Mouse (Mus musculus): ENCODE data around the gene Bend6. TPM values are rescaled to one million over a fixed set of nuclear protein-coding genes. Genes with fewer than 3 reads are reported as not detected.

Bend6 gene
- total and polyA plus RNA-seq, 2 experiments from 2014 or later = 96.7 to 124 TPM

GRCm38 (mm10) chr1:33897426-33897825 is 10.2 kb downstream of the Bend6 start:
- no peak overlapping the region for H3K9ac ChIP-seq
- ATAC-seq (no peak), DNase-seq (no peak)
- H3K27me3 ChIP-seq (ENCODE audit: insufficient read depth, low read length) = no peaks in the 10 kb centered on the region
- no peaks in the 10 kb centered on the region for H3K9me3 ChIP-seq (ENCODE audit: low read length)
- H3K4me3 ChIP-seq (ENCODE audit: low read depth, low read length) = no peak overlapping the region
- H3K27ac ChIP-seq (ENCODE audit: low read depth, low read length) = no peak overlapping the region
- TF ChIP-seq CTCF (IDR thresholded peaks at IDR 0.05; ENCODE audit: low read depth) = no peak
- H3K36me3 ChIP-seq (ENCODE audit: insufficient read depth) = no peaks in the 10 kb centered on the region
- no peak overlapping the region for H3K4me2 ChIP-seq (ENCODE audit: low read depth)
- no peaks in the 10 kb centered on the region for H3K4me1 ChIP-seq (ENCODE audit: insufficient read depth)
- 84% methylated on average over 11 of the region's 11 CpGs for WGBS

GRCm38 (mm10) chr1:33896666-33897065 is 10.9 kb downstream of the Bend6 start:
- Histone ChIP-seq H3K4me2 (ENCODE audit: low read depth) (no peak overlapping the region), H3K9me3 (ENCODE audit: low read length) (no peaks in the 10 kb centered on the region), H3K27ac (ENCODE audit: low read depth, low read length) (no peak overlapping the region), H3K27me3 (ENCODE audit: insufficient read depth, low read length) (no peaks in the 10 kb centered on the region), H3K4me1 (ENCODE audit: insufficient read depth) (no peaks in the 10 kb centered on the region), H3K36me3 (ENCODE audit: insufficient read depth) (no peaks in the 10 kb centered on the region), H3K4me3 (ENCODE audit: low read depth, low read length) (no peak overlapping the region), H3K9ac (no peak overlapping the region)
- DNase-seq (no peak), ATAC-seq (no peak)
- TF ChIP-seq CTCF (IDR thresholded peaks at IDR 0.05; ENCODE audit: low read depth) = no peak
- WGBS = 82% methylated on average over 4 of the region's 4 CpGs

GRCm38 (mm10) chr1:33896116-33896515 is 11.5 kb downstream of the Bend6 start:
- DNase-seq (peak; percentile 29), ATAC-seq (peak; percentile 87)
- 49% methylated on average over 6 of the region's 6 CpGs for WGBS
- Histone ChIP-seq H3K4me3 (ENCODE audit: low read depth, low read length) (no peak overlapping the region), H3K9ac (no peak overlapping the region), H3K27ac (ENCODE audit: low read depth, low read length) (no peak overlapping the region), H3K27me3 (ENCODE audit: insufficient read depth, low read length) (no peaks in the 10 kb centered on the region), H3K4me1 (ENCODE audit: insufficient read depth) (no peaks in the 10 kb centered on the region), H3K9me3 (ENCODE audit: low read length) (no peaks in the 10 kb centered on the region), H3K36me3 (ENCODE audit: insufficient read depth) (no peaks in the 10 kb centered on the region), H3K4me2 (ENCODE audit: low read depth) (no peak overlapping the region)
- TF ChIP-seq CTCF (IDR thresholded peaks at IDR 0.05; ENCODE audit: low read depth) = no peak

DNA sequence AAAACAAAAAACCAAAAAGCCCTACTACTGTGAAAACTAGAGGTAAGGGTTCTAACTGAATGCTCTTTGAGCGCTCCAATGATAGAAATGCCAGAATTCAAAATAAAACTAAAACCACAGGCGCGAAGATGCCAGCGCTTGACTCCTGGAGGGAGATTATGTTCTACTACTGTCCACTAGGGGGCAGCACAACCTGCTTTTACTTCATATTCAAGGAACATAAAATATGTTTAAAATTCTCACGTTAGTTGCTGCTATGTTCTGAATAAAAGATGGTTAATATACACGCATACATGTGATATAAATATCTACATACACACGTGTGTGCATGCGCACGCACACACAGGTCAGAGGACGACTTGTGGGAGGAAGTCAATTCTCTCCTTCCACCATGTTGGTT is 14.8 kb downstream of the Bend6 start:
- H3K4me1 ChIP-seq (ENCODE audit: insufficient read depth) = no peaks in the 10 kb centered on the region
- H3K27me3 ChIP-seq (ENCODE audit: insufficient read depth, low read length) = no peaks in the 10 kb centered on the region
- H3K9ac ChIP-seq = no peak overlapping the region
- H3K4me2 ChIP-seq (ENCODE audit: low read depth) = no peak overlapping the region
- ATAC-seq (no peak), DNase-seq (peak; percentile 72)
- 67% methylated on average over 10 of the region's 10 CpGs for WGBS
- peak; percentile 70 for TF ChIP-seq CTCF (IDR thresholded peaks at IDR 0.05; ENCODE audit: low read depth)
- H3K27ac ChIP-seq (ENCODE audit: low read depth, low read length) = no peak overlapping the region
- H3K36me3 ChIP-seq (ENCODE audit: insufficient read depth) = no peaks in the 10 kb centered on the region
- H3K4me3 ChIP-seq (ENCODE audit: low read depth, low read length) = no peak overlapping the region
- no peaks in the 10 kb centered on the region for H3K9me3 ChIP-seq (ENCODE audit: low read length)

DNA sequence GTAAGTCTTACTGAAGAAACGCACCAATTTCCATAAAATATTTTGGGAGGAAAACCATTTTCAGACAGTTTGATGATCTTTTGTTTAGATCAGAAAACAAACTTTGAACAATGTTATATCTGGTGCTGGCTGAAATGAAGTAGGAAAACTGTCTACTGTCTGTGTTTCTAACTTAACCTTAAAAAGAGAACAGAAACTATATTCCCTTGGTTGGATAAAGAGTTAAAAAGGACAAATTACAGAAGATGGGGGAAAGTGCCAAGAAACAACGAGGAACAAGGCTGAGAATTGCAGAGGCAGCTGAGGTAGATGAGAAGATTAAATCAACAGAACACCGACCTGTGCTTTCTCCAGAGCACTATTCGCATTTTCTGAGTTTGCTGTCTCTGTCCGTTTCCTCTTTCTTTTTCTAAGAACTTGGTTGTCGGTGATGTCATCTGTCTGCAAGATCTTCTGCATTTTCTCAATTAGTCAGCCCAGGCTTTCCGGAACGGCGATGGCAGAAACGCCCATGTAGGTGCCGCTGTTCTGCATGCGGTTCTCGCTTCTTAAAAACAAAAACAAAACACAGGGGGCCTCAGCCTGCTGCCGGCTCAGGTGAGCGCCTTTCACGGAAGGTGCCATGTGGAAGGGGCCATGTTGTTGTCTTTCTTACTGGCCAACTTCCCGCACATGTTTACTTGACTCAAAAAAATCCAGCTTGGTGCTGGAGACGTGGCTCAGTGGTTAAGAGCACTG is 24.3 kb downstream of the Bend6 start:
- Histone ChIP-seq H3K9ac (no peak overlapping the region), H3K4me2 (ENCODE audit: low read depth) (peak overlapping the region; percentile 8; the same call in 1 of the 2 replicates), H3K4me3 (ENCODE audit: low read depth, low read length) (no peak overlapping the region), H3K27ac (ENCODE audit: low read depth, low read length) (no peak overlapping the region), H3K36me3 (ENCODE audit: insufficient read depth) (no peaks in the 10 kb centered on the region), H3K4me1 (ENCODE audit: insufficient read depth) (no peaks in the 10 kb centered on the region), H3K27me3 (ENCODE audit: insufficient read depth, low read length) (no peaks in the 10 kb centered on the region), H3K9me3 (ENCODE audit: low read length) (no peaks in the 10 kb centered on the region)
- ATAC-seq (peak; percentile 51; the same call in 1 of the 2 replicates), DNase-seq (peak; percentile 41)
- WGBS = 22% methylated on average over 18 of the region's 18 CpGs
- TF ChIP-seq CTCF (IDR thresholded peaks at IDR 0.05; ENCODE audit: low read depth) = peak; percentile 51

GRCm38 (mm10) chr1:33878170-33878569 is 29.4 kb downstream of the Bend6 start:
- H3K36me3 ChIP-seq (ENCODE audit: insufficient read depth) = no peaks in the 10 kb centered on the region
- H3K9me3 ChIP-seq (ENCODE audit: low read length) = no peaks in the 10 kb centered on the region
- no peak overlapping the region for H3K27ac ChIP-seq (ENCODE audit: low read depth, low read length)
- no peak for TF ChIP-seq CTCF (IDR thresholded peaks at IDR 0.05; ENCODE audit: low read depth)
- 85% methylated on average over 7 of the region's 7 CpGs for WGBS
- DNase-seq (no peak), ATAC-seq (no peak)
- no peak overlapping the region for H3K9ac ChIP-seq
- no peak overlapping the region for H3K4me2 ChIP-seq (ENCODE audit: low read depth)
- H3K4me3 ChIP-seq (ENCODE audit: low read depth, low read length) = no peak overlapping the region
- no peaks in the 10 kb centered on the region for H3K27me3 ChIP-seq (ENCODE audit: insufficient read depth, low read length)
- H3K4me1 ChIP-seq (ENCODE audit: insufficient read depth) = no peaks in the 10 kb centered on the region

- 67% methylated on average over 3 of the region's 3 CpGs for WGBS
- TF ChIP-seq CTCF (IDR thresholded peaks at IDR 0.05; ENCODE audit: low read depth) = no peak
Measured at GRCm38 (mm10) chr1:33876416-33876815, 31.2 kb downstream of the Bend6 start.

More at GRCm38 (mm10) chr1:33876416-33876815, 31.2 kb downstream of the Bend6 start:
- Histone ChIP-seq H3K36me3 (ENCODE audit: insufficient read depth) (no peaks in the 10 kb centered on the region), H3K9me3 (ENCODE audit: low read length) (no peaks in the 10 kb centered on the region), H3K9ac (no peak overlapping the region), H3K4me2 (ENCODE audit: low read depth) (no peak overlapping the region), H3K27me3 (ENCODE audit: insufficient read depth, low read length) (no peaks in the 10 kb centered on the region), H3K27ac (ENCODE audit: low read depth, low read length) (no peak overlapping the region), H3K4me3 (ENCODE audit: low read depth, low read length) (no peak overlapping the region), H3K4me1 (ENCODE audit: insufficient read depth) (no peaks in the 10 kb centered on the region)
- DNase-seq = peak; percentile 13
- ATAC-seq = 0 out of 2 replicates have a peak, but pooled peaks have one; percentile 10

Data from forebrain, postnatal 0 days (tissue).